Mouse (Mus musculus): Measurements from ENCODE around the gene Gm20831.
"Not testable (repeated sequence)": the region's sequence is repeated elsewhere in the genome, so short reads cannot be mapped to it uniquely, and the experiment has no call there.

Gene Gm20831

GRCm38 (mm10) chrY:17874441-17874840 is at the start of gene Gm20831, which contains the start of gene Gm20772:
Gm20831 (plus strand) TSS chrY:17874741.
Gm20772 (plus strand) TSS chrY:17874741.
- not testable (repeated sequence) for DNase-seq

GRCm38 (mm10) chrY:17846166-17846565 is 28.4 kb upstream of the Gm20831 start, which contains the start of gene Gm21904:
Gm21904 (minus strand) TSS chrY:17846266.
- DNase-seq: not testable (repeated sequence)

- not testable (repeated sequence) for DNase-seq
Observed at GRCm38 (mm10) chrY:17937230-17937629, 62.7 kb downstream of the Gm20831 start, which contains the start of gene Srsy. Srsy (minus strand) TSS chrY:17937330.
